Mouse (Mus musculus) limb, embryonic 12.5 days (tissue): ENCODE measurements at regions not wholly inside any gene's neighbourhood (a gene's known extent, or its start where the extent isn't known, plus 50 kb on each side); places are given as distances from the start of the nearest gene placed in this dataset.

Source experiments
- ATAC-seq: fragments of 200-750 bp; cut with Nextera tagmentation; 2 replicates; pipeline ENCODE4 v1.8.0; 2017; ENCODE audit warnings: low read depth, moderate TSS enrichment; ENCODE audit not compliant: insufficient number of reproducible peaks, insufficient read depth, low FRiP score, low TSS enrichment
- H3K27ac ChIP-seq: fragments of 300-500 bp; sonication (generic); 2 replicates; pipeline ENCODE4 v1.5.1; 2016; ENCODE audit warnings: mild to moderate bottlenecking, moderate library complexity
- H3K27me3 ChIP-seq: fragments of 300-500 bp; sonication (generic); 2 replicates; pipeline ENCODE4 v1.6.1; 2016; ENCODE audit warnings: mild to moderate bottlenecking, moderate library complexity
- H3K36me3 ChIP-seq: fragments of 300-500 bp; sonication (generic); 2 replicates; pipeline ENCODE4 v1.6.1; 2016; ENCODE audit warnings: mild to moderate bottlenecking, moderate library complexity
- H3K4me1 ChIP-seq: fragments of 300-500 bp; sonication (generic); replicated peaks from 2 replicates; pipeline ENCODE4 v1.6.1; 2016
- H3K4me2 ChIP-seq: fragments of 300-500 bp; sonication (generic); 2 replicates; pipeline ENCODE4 v1.6.1; 2016; ENCODE audit warnings: mild to moderate bottlenecking, moderate library complexity
- H3K4me3 ChIP-seq: fragments of 300-500 bp; sonication (generic); replicated peaks from 2 replicates; pipeline ENCODE4 v1.5.1; 2016; ENCODE audit warnings: mild to moderate bottlenecking
- H3K9ac ChIP-seq: fragments of 300-500 bp; sonication (generic); replicated peaks from 2 replicates; pipeline ENCODE4 v1.6.1; 2016; ENCODE audit warnings: mild to moderate bottlenecking, moderate library complexity
- H3K9me3 ChIP-seq: fragments of 300-500 bp; sonication (generic); 2 replicates; pipeline ENCODE4 v1.6.1; 2016; ENCODE audit warnings: mild to moderate bottlenecking, moderate library complexity
- WGBS: fragments of 180-500 bp; shearing (Covaris S2); methylation state at CpG from one replicate; pipeline ENCODE4 v1.1.7; 2016; 5-methylcytosine and 5-hydroxymethylcytosine counted together

GRCm38 (mm10) chr13:91334283-91334682 lies 110.5 kb upstream of the Atg10 start:
- Histone ChIP-seq H3K9me3 (no peaks in the 10 kb centered on the region), H3K4me1 (no peaks in the 10 kb centered on the region), H3K27me3 (no peaks in the 10 kb centered on the region), H3K9ac (no peak overlapping the region), H3K27ac (no peak overlapping the region), H3K4me2 (no peak overlapping the region), H3K4me3 (no peak overlapping the region), H3K36me3 (no peaks in the 10 kb centered on the region)
- ATAC-seq = no peak

- peaks cover 9% of the 10 kb centered on the region for H3K9me3 ChIP-seq
- H3K27me3 ChIP-seq = no peaks in the 10 kb centered on the region
- no peak overlapping the region for H3K27ac ChIP-seq
- no peak overlapping the region for H3K4me3 ChIP-seq
- H3K4me1 ChIP-seq = no peaks in the 10 kb centered on the region
- H3K4me2 ChIP-seq = no peak overlapping the region
- 57% methylated on average over 1 of the region's 1 CpGs for WGBS
- no peak for ATAC-seq
- no peaks in the 10 kb centered on the region for H3K36me3 ChIP-seq
- H3K9ac ChIP-seq = no peak overlapping the region
These were observed 115.9 kb upstream of the Ssbp2 start for GRCm38 (mm10) chr13:91344139-91344538.

GRCm38 (mm10) chr13:91348489-91349083 lies 111.5 kb upstream of the Ssbp2 start:
- 88% methylated on average over 12 of the region's 12 CpGs for WGBS
- Histone ChIP-seq H3K9me3 (peaks cover 9% of the 10 kb centered on the region), H3K4me3 (no peak overlapping the region), H3K4me2 (no peak overlapping the region), H3K9ac (no peak overlapping the region), H3K36me3 (no peaks in the 10 kb centered on the region), H3K4me1 (no peaks in the 10 kb centered on the region), H3K27me3 (no peaks in the 10 kb centered on the region), H3K27ac (no peak overlapping the region)
- no peak for ATAC-seq

DNA sequence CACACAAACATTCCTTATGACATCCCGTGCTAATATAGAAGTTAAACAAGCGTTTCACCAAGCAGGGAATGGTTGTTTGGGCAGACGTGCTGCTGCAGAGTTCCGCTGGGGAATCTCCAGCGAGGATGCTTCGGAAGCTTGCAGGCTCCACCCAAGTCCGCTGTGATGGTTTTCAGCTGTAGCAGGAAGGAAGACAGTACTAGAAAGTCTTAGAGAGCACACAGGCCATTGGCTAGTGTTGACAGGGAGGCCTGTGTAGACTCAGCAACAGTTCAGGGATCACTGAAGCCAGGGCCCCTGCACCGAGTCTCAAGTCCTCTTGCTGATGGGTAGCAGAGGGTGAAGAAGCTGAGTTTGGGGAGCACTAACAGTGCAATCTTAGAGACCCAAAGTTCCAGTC lies 107.8 kb upstream of the Ssbp2 start:
- no peaks in the 10 kb centered on the region for H3K27me3 ChIP-seq
- ATAC-seq = no peak
- H3K4me1 ChIP-seq = no peaks in the 10 kb centered on the region
- 78% methylated on average over 8 of the region's 8 CpGs for WGBS
- no peaks in the 10 kb centered on the region for H3K9me3 ChIP-seq
- no peak overlapping the region for H3K4me3 ChIP-seq
- H3K9ac ChIP-seq = no peak overlapping the region
- H3K36me3 ChIP-seq = no peaks in the 10 kb centered on the region
- no peak overlapping the region for H3K4me2 ChIP-seq
- no peak overlapping the region for H3K27ac ChIP-seq

- H3K9ac ChIP-seq = no peak overlapping the region
- no peak overlapping the region for H3K4me3 ChIP-seq
- WGBS = 92% methylated on average over 9 of the region's 9 CpGs
- no peaks in the 10 kb centered on the region for H3K27me3 ChIP-seq
- ATAC-seq = no peak
- no peak overlapping the region for H3K4me2 ChIP-seq
- no peak overlapping the region for H3K27ac ChIP-seq
- no peaks in the 10 kb centered on the region for H3K4me1 ChIP-seq
- H3K36me3 ChIP-seq = no peaks in the 10 kb centered on the region
- no peaks in the 10 kb centered on the region for H3K9me3 ChIP-seq
These were observed 103.6 kb upstream of the Ssbp2 start for GRCm38 (mm10) chr13:91356516-91356915.

GRCm38 (mm10) chr13:91360121-91360520 lies 100.0 kb upstream of the Ssbp2 start:
- Histone ChIP-seq H3K27me3 (no peaks in the 10 kb centered on the region), H3K4me2 (no peak overlapping the region), H3K4me3 (no peak overlapping the region), H3K9ac (no peak overlapping the region), H3K36me3 (no peaks in the 10 kb centered on the region), H3K27ac (no peak overlapping the region), H3K4me1 (peaks cover 3% of the 10 kb centered on the region), H3K9me3 (no peaks in the 10 kb centered on the region)
- no peak for ATAC-seq
- 74% methylated on average over 6 of the region's 6 CpGs for WGBS

DNA sequence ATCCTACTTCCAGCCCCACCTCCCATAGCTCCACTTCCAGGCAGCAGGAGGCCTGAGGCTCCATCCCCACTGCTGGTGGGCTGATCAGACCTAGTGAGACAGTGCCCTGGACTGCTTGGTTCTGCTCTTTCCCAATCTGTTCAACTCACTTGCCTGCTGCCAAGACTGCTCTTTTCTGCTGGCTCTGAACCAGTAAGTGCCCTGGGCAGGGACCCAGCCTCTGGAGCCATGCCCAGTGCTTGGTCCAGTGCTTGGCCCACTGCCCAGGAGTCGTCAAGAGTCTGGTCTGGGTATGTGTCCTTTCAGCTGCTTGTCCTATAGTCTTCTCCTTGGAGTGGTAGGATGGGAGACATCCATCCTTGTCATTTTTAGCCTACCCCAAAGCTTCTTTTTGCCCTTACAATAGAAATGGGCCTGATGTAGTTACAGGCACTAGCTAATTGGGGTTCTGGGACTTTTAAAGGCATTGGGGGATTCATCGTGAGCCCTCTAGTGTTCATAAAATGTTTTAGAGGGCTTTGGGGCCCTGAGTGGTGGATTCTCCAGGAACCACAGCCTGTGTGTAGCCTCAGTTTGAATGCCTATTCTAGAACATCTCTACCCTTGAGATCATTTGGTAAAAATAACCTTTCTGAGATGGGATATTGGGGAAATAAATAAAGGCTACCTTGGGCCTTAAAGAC lies 94.7 kb upstream of the Ssbp2 start:
- 54% methylated on average over 2 of the region's 2 CpGs for WGBS
- Histone ChIP-seq H3K4me1 (peaks cover 36% of the 10 kb centered on the region), H3K9ac (no peak overlapping the region), H3K4me2 (no peak overlapping the region), H3K27ac (peak overlapping the region; percentile 31), H3K4me3 (no peak overlapping the region), H3K27me3 (no peaks in the 10 kb centered on the region), H3K36me3 (no peaks in the 10 kb centered on the region), H3K9me3 (no peaks in the 10 kb centered on the region)
- ATAC-seq = no peak

DNA sequence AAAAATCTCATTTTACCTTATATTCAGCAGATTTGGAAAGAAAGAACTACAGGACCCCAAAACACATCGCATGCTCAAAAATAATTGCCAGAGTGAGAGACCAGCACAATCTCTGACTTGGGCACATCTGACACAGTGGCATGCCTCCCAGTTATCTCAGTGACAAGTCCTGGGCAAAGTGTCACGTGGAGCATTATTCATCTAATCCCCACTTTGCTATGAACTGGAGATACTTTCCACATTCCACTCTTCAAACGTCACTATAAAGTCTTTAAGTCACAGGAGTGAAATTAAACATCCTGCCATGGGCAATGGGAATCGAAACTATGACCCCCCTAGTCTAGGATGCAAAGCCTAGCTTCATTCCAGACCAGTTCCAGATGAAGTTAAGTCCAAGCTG lies 93.5 kb upstream of the Ssbp2 start:
- ATAC-seq = no peak
- WGBS = 66% methylated on average over 4 of the region's 4 CpGs
- no peaks in the 10 kb centered on the region for H3K9me3 ChIP-seq
- H3K36me3 ChIP-seq = no peaks in the 10 kb centered on the region
- H3K27me3 ChIP-seq = no peaks in the 10 kb centered on the region
- H3K4me3 ChIP-seq = no peak overlapping the region
- peaks cover 41% of the 10 kb centered on the region for H3K4me1 ChIP-seq
- no peak overlapping the region for H3K4me2 ChIP-seq
- H3K27ac ChIP-seq = no peak overlapping the region
- no peak overlapping the region for H3K9ac ChIP-seq

DNA sequence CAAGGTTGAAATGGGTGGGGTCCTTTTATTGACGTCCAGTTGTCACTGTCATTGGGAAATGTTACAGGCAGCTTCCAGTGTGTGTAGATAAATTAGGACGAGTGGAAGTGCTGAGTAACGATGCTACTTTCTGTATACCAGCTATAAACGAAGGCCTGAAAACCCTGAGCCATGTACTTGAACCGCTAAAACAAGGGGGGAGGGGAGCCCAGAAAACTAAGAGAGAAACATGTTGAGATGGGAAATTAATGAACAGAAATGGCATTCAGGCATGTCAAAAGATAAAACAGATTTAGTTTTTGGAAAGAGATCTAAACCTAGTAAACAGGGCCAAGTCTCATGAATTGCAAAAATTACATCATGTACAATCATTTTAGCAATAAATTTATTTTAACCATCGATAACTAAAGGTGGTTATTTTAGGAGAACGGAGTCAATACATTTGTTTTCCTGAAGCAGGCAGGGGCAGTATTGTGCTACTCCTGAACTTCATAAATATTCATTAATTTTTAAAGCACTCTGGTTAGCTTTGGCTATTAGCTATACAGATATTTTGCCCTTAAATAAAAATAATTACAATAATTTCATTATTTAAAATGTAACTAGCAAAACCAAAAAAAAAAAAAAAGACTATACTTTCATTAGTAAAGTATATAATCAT lies 92.1 kb upstream of the Ssbp2 start:
- no peaks in the 10 kb centered on the region for H3K27me3 ChIP-seq
- WGBS = 43% methylated on average over 7 of the region's 7 CpGs
- no peak for ATAC-seq

DNA sequence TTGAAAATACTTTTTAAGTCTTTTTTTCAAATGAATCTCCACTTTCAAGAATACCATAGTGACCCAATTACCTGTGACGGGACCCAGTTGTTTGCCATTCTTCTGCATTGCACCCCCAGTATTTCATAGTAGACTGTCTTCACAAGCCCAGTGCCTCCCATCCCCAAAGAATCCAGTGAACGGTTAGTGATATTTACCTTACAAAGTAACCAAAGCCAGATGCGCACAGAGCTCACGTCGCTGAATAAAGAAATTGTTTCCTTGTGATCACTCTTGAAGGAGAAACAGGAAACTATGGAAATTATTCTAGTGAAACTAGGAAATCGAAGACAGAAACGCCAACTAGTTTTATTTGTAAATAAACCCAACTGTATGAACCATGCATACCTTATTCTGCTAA lies 91.4 kb upstream of the Ssbp2 start:
- H3K36me3 ChIP-seq = no peaks in the 10 kb centered on the region
- no peak overlapping the region for H3K4me2 ChIP-seq
- ATAC-seq = no peak
- no peaks in the 10 kb centered on the region for H3K9me3 ChIP-seq
- H3K27me3 ChIP-seq = no peaks in the 10 kb centered on the region
- H3K4me3 ChIP-seq = no peak overlapping the region
- H3K9ac ChIP-seq = no peak overlapping the region
- H3K4me1 ChIP-seq = peaks cover 62% of the 10 kb centered on the region
- 47% methylated on average over 7 of the region's 7 CpGs for WGBS
- peak overlapping the region; percentile 99; the same call in 1 of the 2 replicates for H3K27ac ChIP-seq

More for the DNA sequence above, 92.1 kb upstream of the Ssbp2 start:
- Histone ChIP-seq H3K9me3 (no peaks in the 10 kb centered on the region), H3K9ac (no peak overlapping the region), H3K4me3 (no peak overlapping the region), H3K4me1 (peaks cover 56% of the 10 kb centered on the region), H3K36me3 (no peaks in the 10 kb centered on the region), H3K4me2 (no peak overlapping the region), H3K27ac (no peak overlapping the region)

DNA sequence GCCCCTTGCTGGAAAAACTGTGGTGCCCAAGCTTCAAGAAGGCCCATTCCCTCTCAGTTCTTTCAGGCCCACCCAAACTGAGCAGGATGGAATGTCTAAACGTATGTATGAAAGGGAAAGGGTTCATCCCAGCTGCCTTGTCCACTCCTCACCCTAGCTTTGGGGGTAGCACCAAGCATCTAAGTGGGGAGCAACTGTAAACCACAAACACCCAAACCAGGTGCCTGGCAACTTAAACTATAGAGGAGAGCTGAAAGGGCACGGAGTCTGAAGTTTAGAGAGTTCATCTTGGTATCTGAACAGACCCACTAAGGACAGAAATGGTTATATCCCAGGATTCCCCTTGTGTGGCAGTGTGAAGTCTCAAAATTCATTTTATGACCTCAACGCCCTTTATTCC lies 90.1 kb upstream of the Ssbp2 start:
- peak overlapping the region; percentile 60 for H3K4me2 ChIP-seq
- ATAC-seq = no peak
- H3K27me3 ChIP-seq = no peaks in the 10 kb centered on the region
- no peak overlapping the region for H3K9ac ChIP-seq
- peak overlapping the region; percentile 36 for H3K4me3 ChIP-seq
- H3K4me1 ChIP-seq = peaks cover 73% of the 10 kb centered on the region
- 17% methylated on average over 3 of the region's 3 CpGs for WGBS
- H3K27ac ChIP-seq = peak overlapping the region; percentile 99
- H3K9me3 ChIP-seq = no peaks in the 10 kb centered on the region
- no peaks in the 10 kb centered on the region for H3K36me3 ChIP-seq
